Mouse (Mus musculus) intestine, embryonic 16.5 days (tissue): ENCODE results near the gene Gorasp1. TPM values are rescaled to one million over a fixed set of nuclear protein-coding genes. Genes with fewer than 3 reads are reported as not detected.

Experiments used
- ATAC-seq: fragments of 200-750 bp; cut with Nextera tagmentation; 2 replicates; pipeline ENCODE4 v1.8.0; 2017; ENCODE audit warnings: moderate TSS enrichment, moderate library complexity
- H3K27ac ChIP-seq: fragments of 300-500 bp; sonication (generic); 2 replicates; pipeline ENCODE4 v1.5.1; 2014; ENCODE audit warnings: mild to moderate bottlenecking, low read length
- H3K27me3 ChIP-seq: fragments of 300-500 bp; sonication (generic); replicated peaks from 2 replicates; pipeline ENCODE4 v1.6.1; 2014; ENCODE audit warnings: low read length, control low read depth, mixed read lengths; ENCODE audit not compliant: control insufficient read depth, insufficient read depth
- H3K36me3 ChIP-seq: fragments of 300-500 bp; sonication (generic); 2 replicates; pipeline ENCODE4 v1.6.1; 2014; ENCODE audit warnings: low read length, control low read depth; ENCODE audit not compliant: control insufficient read depth, insufficient read depth
- H3K4me1 ChIP-seq: fragments of 300-500 bp; sonication (generic); 2 replicates; pipeline ENCODE4 v1.6.1; 2014; ENCODE audit warnings: low read length, control low read depth, mixed read lengths; ENCODE audit not compliant: control insufficient read depth, insufficient read depth
- H3K4me2 ChIP-seq: fragments of 300-500 bp; sonication (generic); 2 replicates; pipeline ENCODE4 v1.6.1; 2014; ENCODE audit warnings: low read depth, low read length, control low read depth
- H3K4me3 ChIP-seq: fragments of 300-500 bp; sonication (generic); 2 replicates; pipeline ENCODE4 v1.5.1; 2014; ENCODE audit warnings: mild to moderate bottlenecking, low read length
- H3K9ac ChIP-seq: fragments of 300-500 bp; sonication (generic); 2 replicates; pipeline ENCODE4 v1.6.1; 2014; ENCODE audit warnings: low read depth, low read length
- H3K9me3 ChIP-seq: fragments of 300-500 bp; sonication (generic); 2 replicates; pipeline ENCODE4 v1.6.1; 2016; ENCODE audit warnings: low read length, control low read depth; ENCODE audit not compliant: control insufficient read depth
- WGBS: fragments of 180-500 bp; shearing (Covaris S2); extraction: QIAGEN DNeasy Blood & Tissue Kit; methylation state at CpG from one replicate; pipeline ENCODE4 v1.1.7; 2014; 5-methylcytosine and 5-hydroxymethylcytosine counted together
- polyA plus RNA-seq: library from polyadenylated mRNA; unstranded; fragments of >200 nt; fragmentation: Nextera tagmentation; extraction: Ambion mirVana; gene quantifications from 2 replicates; pipeline ENCODE4 v1.2.1, GENCODE M21; 2015

Gorasp1 gene
- polyA plus RNA-seq, 1 experiment from 2014 or later: 39.5 TPM

GRCm38 (mm10) chr9:119941861-119942260, 4.5 kb upstream of the Gorasp1 start:
- 82% methylated on average over 14 of the region's 14 CpGs for WGBS
- Histone ChIP-seq H3K27ac (no peak overlapping the region), H3K27me3 (no peaks in the 10 kb centered on the region), H3K4me2 (no peak overlapping the region), H3K36me3 (no peaks in the 10 kb centered on the region), H3K9ac (0 out of 2 replicates have a peak overlapping the region, but pooled peaks have one; percentile 29), H3K9me3 (no peaks in the 10 kb centered on the region), H3K4me3 (no peak overlapping the region), H3K4me1 (peaks cover 4% of the 10 kb centered on the region; the same call in 1 of the 2 replicates)
- ATAC-seq: no peak

DNA sequence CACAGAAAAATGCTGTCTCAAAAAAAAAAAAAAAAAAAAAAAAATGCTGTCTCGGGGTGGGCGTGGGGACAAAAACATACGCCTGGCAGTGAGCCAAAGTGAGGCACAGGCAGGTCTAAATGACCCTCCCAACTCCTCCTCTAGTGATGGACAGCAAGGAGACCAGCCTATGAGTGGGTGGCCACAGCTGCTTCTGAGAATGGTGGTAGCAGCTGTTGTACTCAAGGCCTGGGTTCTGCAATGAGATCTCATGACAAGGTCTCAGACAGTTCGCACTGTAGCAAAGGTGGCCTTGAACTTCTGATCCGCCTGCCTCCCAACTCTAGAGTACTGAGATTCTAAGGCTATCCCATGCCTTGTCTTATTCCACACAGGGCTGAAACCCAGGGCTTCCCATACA, 4.0 kb upstream of the Gorasp1 start:
- WGBS: 70% methylated on average over 5 of the region's 5 CpGs
- H3K36me3 ChIP-seq: no peaks in the 10 kb centered on the region
- no peaks in the 10 kb centered on the region for H3K27me3 ChIP-seq
- no peak overlapping the region for H3K9ac ChIP-seq
- no peaks in the 10 kb centered on the region for H3K9me3 ChIP-seq
- no peak overlapping the region for H3K4me3 ChIP-seq
- H3K4me1 ChIP-seq: peaks cover 4% of the 10 kb centered on the region; the same call in 1 of the 2 replicates
- no peak for ATAC-seq
- no peak overlapping the region for H3K4me2 ChIP-seq
- no peak overlapping the region for H3K27ac ChIP-seq

DNA sequence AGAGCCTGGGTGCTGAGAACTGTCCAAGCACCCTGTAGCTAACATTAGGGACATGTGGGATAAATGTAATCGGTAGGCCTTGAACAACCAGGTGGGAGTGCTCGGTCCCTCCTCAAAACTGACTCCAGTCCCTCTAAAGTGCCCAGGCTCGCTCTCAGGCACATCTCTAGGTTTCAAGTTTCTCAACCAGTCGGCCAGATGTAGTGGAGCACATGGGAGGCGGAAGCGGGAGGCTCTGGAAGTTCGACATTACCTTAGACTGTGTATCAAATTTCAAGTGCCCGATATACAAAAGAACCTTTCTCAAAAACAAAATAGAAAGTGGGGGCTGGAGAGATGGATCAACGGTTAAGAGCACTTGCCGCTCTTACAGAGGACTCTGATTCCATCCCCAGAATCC, 2.3 kb upstream of the Gorasp1 start:
- H3K9ac ChIP-seq: no peak overlapping the region
- no peak overlapping the region for H3K4me2 ChIP-seq
- H3K27me3 ChIP-seq: no peaks in the 10 kb centered on the region
- peaks cover 4% of the 10 kb centered on the region; the same call in 1 of the 2 replicates for H3K4me1 ChIP-seq
- H3K4me3 ChIP-seq: no peak overlapping the region
- ATAC-seq: no peak
- no peak overlapping the region for H3K27ac ChIP-seq
- H3K36me3 ChIP-seq: no peaks in the 10 kb centered on the region
- 71% methylated on average over 10 of the region's 10 CpGs for whole genome bisulfite sequencing
- H3K9me3 ChIP-seq: no peaks in the 10 kb centered on the region

DNA sequence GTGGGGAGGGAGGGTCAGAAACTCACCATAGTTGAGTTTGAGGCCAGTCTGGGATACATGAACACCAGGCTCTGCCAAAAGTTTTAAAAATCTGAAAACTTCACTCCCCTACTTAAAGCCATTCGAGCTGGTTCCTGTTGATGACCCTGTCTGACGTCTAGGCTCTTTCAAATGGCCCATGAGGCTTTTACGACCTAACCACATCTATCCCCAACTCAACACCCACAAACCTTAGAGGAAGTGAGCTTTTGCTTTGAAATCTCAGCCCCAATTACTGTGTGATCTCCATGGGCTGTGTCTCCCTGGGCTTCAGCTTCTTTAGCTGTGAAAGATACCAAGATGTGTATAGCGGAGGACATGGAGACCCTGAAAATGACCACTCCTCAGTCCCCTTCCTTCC, 1.1 kb upstream of the Gorasp1 start:
- Histone ChIP-seq H3K27ac (no peak overlapping the region), H3K9me3 (no peaks in the 10 kb centered on the region), H3K27me3 (no peaks in the 10 kb centered on the region), H3K4me1 (peaks cover 11% of the 10 kb centered on the region; the same call in 1 of the 2 replicates), H3K36me3 (no peaks in the 10 kb centered on the region), H3K9ac (no peak overlapping the region), H3K4me3 (no peak overlapping the region), H3K4me2 (no peak overlapping the region)
- no peak for ATAC-seq
- 75% methylated on average over 4 of the region's 4 CpGs for WGBS

DNA sequence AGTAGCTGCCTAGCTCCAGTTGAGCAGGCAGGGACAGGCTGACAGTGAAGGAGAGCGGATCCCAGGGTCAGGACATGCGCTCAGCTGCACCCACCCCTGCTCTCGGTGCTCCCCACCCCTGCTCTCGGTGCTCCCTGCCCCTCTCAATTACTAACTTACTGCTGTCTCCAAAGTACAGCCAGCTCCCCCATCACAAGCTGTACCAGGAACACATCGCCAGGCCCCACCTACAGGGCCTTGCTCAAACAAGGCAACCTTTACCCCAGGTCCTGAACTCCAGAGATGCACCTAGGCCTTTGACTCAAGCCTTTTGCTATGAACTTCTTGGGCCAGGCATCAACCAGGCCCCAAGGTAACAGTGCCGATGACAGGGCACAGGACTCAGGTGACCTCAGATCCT, 3.7 kb downstream of the Gorasp1 start:
- Histone ChIP-seq H3K36me3 (peaks cover 10% of the 10 kb centered on the region), H3K4me1 (peaks cover 18% of the 10 kb centered on the region), H3K9me3 (no peaks in the 10 kb centered on the region), H3K4me2 (no peak overlapping the region), H3K4me3 (no peak overlapping the region), H3K27ac (peak overlapping the region; percentile 25; the same call in 1 of the 2 replicates), H3K27me3 (no peaks in the 10 kb centered on the region), H3K9ac (no peak overlapping the region)
- no peak for ATAC-seq
- 85% methylated on average over 6 of the region's 6 CpGs for WGBS

DNA sequence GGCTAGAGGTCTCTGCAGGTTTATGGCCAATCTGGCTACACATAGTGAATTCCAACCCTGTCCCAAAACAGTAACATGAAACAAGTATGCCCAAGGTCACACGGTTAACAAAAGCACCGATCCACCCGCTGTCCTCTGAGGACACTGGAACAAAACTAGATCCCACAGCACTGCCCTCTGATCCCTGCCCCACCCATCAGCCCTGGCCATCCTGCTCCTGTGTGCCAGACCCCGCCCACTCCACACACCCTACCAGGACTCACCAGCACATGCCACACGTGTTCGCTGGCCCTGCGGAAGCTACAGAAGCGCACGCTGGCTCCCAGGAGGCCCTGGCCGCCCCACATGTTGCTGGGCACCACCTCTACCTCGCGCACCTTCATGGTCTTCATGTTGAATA, 5.0 kb downstream of the Gorasp1 start:
- peak; percentile 84 for ATAC-seq
- peaks cover 21% of the 10 kb centered on the region for H3K36me3 ChIP-seq
- WGBS: 74% methylated on average over 12 of the region's 12 CpGs
- no peak overlapping the region for H3K4me2 ChIP-seq
- H3K4me3 ChIP-seq: no peak overlapping the region
- H3K9ac ChIP-seq: 0 out of 2 replicates have a peak overlapping the region, but pooled peaks have one; percentile 4
- no peaks in the 10 kb centered on the region for H3K9me3 ChIP-seq
- peak overlapping the region; percentile 61; the same call in 1 of the 2 replicates for H3K27ac ChIP-seq
- peaks cover 15% of the 10 kb centered on the region for H3K4me1 ChIP-seq
- H3K27me3 ChIP-seq: no peaks in the 10 kb centered on the region

DNA sequence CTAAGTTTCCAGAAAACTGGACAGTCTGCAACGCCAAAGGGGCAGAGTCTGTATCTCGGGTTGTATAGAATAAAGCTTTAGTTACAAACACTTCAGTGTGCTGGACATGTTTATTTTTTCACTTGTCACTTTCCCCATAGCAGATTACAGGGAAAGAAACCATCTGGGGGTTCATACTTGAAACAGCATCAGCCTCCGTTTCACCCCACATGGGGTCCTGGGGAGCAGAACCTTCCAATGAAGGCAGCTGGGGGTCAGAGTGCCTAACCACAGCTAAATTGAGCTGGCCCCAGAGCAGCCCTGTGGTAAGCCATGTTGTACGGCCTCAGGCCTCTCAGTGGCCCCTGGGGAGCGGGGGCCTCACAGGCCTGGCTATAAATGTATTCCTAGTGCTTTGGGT, 10.9 kb downstream of the Gorasp1 start:
- peak; percentile 19 for ATAC-seq
- H3K27me3 ChIP-seq: no peaks in the 10 kb centered on the region
- H3K9me3 ChIP-seq: no peaks in the 10 kb centered on the region
- peaks cover 3% of the 10 kb centered on the region; the same call in 1 of the 2 replicates for H3K4me1 ChIP-seq
- peak overlapping the region; percentile 28; the same call in 1 of the 2 replicates for H3K27ac ChIP-seq
- H3K9ac ChIP-seq: no peak overlapping the region
- WGBS: 66% methylated on average over 5 of the region's 5 CpGs
- no peak overlapping the region for H3K4me3 ChIP-seq
- H3K36me3 ChIP-seq: peaks cover 29% of the 10 kb centered on the region
- H3K4me2 ChIP-seq: no peak overlapping the region

GRCm38 (mm10) chr9:119925729-119926128, 11.6 kb downstream of the Gorasp1 start:
- H3K9ac ChIP-seq: no peak overlapping the region
- H3K4me2 ChIP-seq: no peak overlapping the region
- H3K4me3 ChIP-seq: no peak overlapping the region
- no peaks in the 10 kb centered on the region for H3K27me3 ChIP-seq
- peaks cover 3% of the 10 kb centered on the region; the same call in 1 of the 2 replicates for H3K4me1 ChIP-seq
- H3K27ac ChIP-seq: peak overlapping the region; percentile 59
- H3K36me3 ChIP-seq: peaks cover 29% of the 10 kb centered on the region
- no peaks in the 10 kb centered on the region for H3K9me3 ChIP-seq
- 55% methylated on average over 8 of the region's 8 CpGs for WGBS
- ATAC-seq: peak; percentile 49

- Histone ChIP-seq H3K9ac (no peak overlapping the region), H3K4me3 (no peak overlapping the region), H3K27me3 (no peaks in the 10 kb centered on the region), H3K4me2 (no peak overlapping the region), H3K27ac (peak overlapping the region; percentile 41), H3K9me3 (no peaks in the 10 kb centered on the region), H3K4me1 (peaks cover 3% of the 10 kb centered on the region; the same call in 1 of the 2 replicates), H3K36me3 (peaks cover 27% of the 10 kb centered on the region)
- WGBS: 85% methylated on average over 16 of the region's 16 CpGs
- no peak for ATAC-seq
These were observed 12.2 kb downstream of the Gorasp1 start for GRCm38 (mm10) chr9:119925120-119925657.

DNA sequence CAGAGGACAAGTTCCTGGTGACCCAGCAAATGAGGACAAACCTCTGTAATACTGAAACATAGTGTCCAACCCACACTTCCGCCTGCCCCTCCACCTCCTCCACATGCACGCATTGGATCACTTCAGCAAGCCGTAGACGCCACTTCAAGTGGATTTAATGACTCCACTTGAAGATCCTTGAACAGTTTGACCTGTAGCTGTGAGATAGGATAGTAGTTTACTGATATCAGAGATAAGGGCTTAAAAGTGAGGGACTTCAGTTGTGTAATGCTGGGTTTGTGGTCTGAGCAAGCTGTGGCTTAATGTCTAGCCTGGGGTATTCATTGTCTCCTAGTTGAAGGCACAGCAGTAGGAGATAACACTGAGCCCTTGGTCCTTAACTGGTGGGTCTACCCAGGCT, 13.9 kb downstream of the Gorasp1 start:
- Histone ChIP-seq H3K4me1 (peaks cover 3% of the 10 kb centered on the region; the same call in 1 of the 2 replicates), H3K4me3 (no peak overlapping the region), H3K9me3 (no peaks in the 10 kb centered on the region), H3K36me3 (peaks cover 26% of the 10 kb centered on the region), H3K9ac (no peak overlapping the region), H3K27me3 (no peaks in the 10 kb centered on the region), H3K4me2 (no peak overlapping the region), H3K27ac (no peak overlapping the region)
- WGBS: 85% methylated on average over 4 of the region's 4 CpGs
- ATAC-seq: no peak
